Mouse (Mus musculus): ENCODE data around the gene Ly6g6f. TPM values are rescaled to one million over a fixed set of nuclear protein-coding genes. Genes with fewer than 3 reads are reported as not detected.
A peak's percentile ranks its signal among the peaks of the same experiment; 100 is the strongest.

Ly6g6f gene
- total RNA-seq, 2 experiments from 2014 or later = not detected

- no peak for DNase-seq
- intact Hi-C loops (cut with DNase I) = no loop called here
Observed at GRCm38 (mm10) chr17:35111774-35112173, 26.4 kb upstream of the Ly6g6f start.

DNA sequence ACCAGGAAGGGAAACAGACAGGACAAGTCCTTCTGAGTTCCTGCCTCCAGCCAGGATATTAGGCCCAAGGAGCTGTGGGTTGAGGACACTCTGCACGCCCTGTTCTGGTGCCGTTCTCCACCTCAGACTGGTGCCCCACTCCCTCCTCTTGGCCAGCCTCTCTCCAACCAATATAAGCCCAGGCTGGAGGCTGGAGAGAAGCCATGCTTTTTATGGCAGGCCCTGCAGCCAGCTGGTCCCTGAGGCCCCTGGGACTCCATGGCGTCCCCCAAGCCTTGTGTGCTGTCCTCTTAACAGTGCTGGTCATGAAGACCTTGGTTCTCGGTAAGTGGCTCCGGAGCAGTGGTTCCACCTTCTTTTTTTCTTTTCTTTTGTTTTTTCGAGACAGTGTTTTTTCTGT, 22.7 kb upstream of the Ly6g6f start, which contains the start of gene Ly6g5c:
Gene Ly6g5c (plus strand): TSS at position 183 of the 400 bp plus-strand sequence.
- DNase-seq = no peak
- intact Hi-C loops (cut with DNase I) = no loop called here

- DNase-seq = no peak
- intact Hi-C loops (cut with DNase I) = loop anchor here (1.0 kb wide), 1 partner anchor 85 kb away; no protein-coding TSS in a partner anchor
Observed at GRCm38 (mm10) chr17:35106522-35106921, 21.1 kb upstream of the Ly6g6f start.

DNA sequence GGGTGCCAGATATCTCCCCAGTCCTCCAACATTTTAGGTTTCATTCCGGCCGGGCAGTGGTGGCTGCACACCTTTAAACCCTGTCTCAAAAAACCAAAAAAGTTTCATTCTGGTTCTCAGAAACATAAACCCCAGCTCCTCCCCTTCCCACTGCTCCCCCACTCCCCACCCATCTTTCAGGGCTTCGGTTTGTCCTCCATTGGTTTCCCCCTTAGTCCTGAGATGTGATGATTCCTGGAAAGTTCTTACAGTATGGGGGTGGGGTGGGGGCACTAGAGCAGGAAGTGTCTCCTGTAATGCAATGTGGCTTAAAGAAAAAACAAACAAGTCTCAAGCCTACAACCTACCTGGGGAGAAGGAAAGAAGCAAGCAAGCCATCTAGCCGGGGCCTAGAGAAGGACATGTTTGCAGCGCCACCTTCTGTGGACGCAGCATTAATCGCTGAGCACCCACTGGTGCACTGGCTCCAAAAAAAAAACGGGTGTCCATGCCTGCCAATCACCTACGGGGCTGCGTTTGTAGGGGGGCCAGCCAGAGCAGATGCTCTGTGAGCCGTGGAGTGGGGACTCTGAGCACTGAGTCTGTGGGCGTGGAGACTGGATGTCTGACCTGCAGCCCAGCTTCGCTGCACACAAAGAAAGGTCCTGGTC, 20.5 kb upstream of the Ly6g6f start:
- intact Hi-C loops (cut with DNase I) = loop anchor here (1.0 kb wide), 1 partner anchor 85 kb away; no protein-coding TSS in a partner anchor
- DNase-seq = peak in 1 of 2 experiments; percentile 27

- intact Hi-C loops (cut with DNase I) = no loop called here
- no peak for DNase-seq
Observed at GRCm38 (mm10) chr17:35104754-35105153, 19.3 kb upstream of the Ly6g6f start.

DNA sequence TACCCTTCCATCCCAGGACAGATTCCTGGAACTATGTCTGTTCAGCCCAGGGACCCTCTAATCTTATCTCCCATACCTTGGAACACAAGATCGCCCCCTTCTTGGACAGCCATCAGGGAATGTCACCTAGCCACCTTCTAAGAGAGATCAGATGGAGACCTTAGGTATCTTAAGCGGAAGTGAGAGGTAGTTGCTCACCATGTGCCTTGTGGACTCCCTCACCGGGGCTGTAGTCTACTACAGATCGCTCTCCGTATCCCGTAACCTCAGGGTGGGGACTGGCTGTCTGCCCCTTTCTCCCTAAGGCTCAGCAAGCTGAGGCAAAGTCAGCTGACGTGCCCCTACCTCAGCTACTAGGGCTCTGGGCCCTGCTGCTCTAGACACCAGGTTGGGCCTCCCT, 18.7 kb upstream of the Ly6g6f start:
- no peak for DNase-seq
- intact Hi-C loops (cut with DNase I) = no loop called here

- DNase-seq = no peak
- intact Hi-C loops (cut with DNase I) = no loop called here
Observed at GRCm38 (mm10) chr17:35103221-35103690, 17.8 kb upstream of the Ly6g6f start.

- DNase-seq = no peak
- intact Hi-C loops (cut with DNase I) = no loop called here
Observed at GRCm38 (mm10) chr17:35102299-35102698, 16.9 kb upstream of the Ly6g6f start.

GRCm38 (mm10) chr17:35101161-35101560, 15.8 kb upstream of the Ly6g6f start:
- intact Hi-C loops (cut with DNase I) = no loop called here
- no peak for DNase-seq

DNA sequence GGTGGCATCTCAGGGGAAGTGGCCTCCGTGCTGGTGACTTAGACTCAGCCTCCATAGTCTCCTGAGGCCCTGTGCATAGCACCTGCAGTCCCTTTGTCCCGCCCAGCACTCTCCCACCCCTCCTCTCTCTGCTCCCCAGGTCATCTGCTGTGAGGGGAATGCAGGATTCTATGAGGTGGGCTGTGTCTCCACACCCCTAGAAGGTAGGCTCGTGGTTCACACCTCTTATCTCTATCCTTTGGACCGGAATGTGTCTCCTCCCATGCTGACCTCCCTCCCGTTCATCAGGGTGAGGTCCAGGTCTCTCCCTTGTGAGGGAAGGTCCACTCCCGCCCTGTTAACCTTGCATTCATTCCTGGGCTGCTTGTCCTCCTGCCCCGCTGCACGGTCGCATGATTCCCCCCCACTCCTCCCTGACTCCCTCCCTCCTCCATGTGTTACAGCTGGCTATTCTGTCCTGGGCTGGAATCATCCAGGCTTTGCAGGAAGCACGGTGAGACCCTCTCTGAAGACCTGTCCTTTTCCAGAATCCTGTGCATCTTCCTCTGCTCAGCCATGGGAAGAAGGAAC, 14.9 kb upstream of the Ly6g6f start:
- intact Hi-C loops (cut with DNase I) = no loop called here
- no peak for DNase-seq

DNA sequence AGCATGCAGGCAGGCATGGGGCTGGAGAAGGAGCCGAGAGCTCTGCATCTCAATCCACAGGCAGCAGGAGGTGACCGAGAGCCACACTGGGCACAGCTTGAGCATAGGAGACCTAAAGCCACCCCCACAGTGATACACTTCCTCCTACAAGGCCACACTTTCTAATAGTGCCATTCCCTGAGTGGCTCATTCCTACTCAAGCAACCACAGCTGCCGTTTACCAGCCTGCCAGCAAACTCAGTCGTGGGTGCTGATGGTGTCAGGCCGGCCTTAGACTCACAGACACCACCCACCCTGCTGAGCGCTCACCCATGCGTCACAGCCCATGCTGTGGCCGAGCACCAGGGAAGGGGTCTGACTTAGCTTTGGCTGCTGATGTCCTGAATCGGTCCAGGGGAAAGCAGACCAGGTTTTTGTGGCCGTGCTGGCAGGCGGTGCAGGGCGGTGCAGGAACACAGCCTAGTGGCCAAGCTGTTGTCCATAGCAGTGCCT, 11.8 kb upstream of the Ly6g6f start:
- no peak for DNase-seq
- intact Hi-C loops (cut with DNase I) = no loop called here

- DNase-seq = no peak
- intact Hi-C loops (cut with DNase I) = no loop called here
Observed at GRCm38 (mm10) chr17:35096597-35096996, 11.2 kb upstream of the Ly6g6f start.

DNA sequence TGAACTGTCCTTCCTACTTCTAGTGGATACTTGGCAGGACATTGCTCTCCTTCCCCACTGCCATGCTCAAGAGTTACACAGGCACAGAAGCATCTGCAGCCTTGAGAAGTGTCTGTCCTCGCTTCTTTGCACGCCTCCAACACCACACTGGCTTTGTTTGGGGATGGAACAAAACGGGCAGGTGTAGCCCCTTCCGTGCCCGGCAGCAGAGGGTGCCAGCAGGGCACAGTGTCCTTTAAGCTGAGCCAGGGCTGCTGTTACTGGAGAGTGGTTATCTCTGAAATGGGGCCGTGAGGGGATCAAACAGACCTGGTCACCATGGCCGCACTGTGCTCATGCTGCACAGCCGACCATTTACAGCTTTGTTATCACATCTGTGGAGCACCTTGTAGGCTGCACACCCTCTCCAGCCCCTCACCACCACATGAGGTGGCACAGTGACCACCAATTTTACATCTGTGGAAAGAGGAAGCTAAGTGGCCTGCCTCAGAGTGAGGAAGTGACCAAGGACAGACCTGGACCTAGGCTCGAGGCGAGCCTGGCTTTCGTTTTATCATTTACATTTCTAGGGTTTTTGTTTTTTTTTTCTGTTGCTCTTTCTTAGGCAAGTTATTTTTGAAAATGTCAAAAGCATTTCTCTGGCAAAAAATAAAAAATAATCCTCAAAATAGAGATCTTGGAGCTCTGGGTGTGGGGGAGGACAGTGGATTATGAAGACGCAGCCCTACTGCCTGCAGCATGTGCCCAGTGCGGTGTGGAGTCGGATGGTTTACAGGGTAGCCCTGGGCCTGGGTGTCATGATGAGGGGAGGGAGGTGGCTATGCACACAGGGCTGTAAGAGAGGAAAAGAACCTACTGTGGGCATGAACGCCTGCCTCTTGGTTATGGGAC, 9.3 kb upstream of the Ly6g6f start:
- intact Hi-C loops (cut with DNase I) = no loop called here
- DNase-seq = no peak

DNA sequence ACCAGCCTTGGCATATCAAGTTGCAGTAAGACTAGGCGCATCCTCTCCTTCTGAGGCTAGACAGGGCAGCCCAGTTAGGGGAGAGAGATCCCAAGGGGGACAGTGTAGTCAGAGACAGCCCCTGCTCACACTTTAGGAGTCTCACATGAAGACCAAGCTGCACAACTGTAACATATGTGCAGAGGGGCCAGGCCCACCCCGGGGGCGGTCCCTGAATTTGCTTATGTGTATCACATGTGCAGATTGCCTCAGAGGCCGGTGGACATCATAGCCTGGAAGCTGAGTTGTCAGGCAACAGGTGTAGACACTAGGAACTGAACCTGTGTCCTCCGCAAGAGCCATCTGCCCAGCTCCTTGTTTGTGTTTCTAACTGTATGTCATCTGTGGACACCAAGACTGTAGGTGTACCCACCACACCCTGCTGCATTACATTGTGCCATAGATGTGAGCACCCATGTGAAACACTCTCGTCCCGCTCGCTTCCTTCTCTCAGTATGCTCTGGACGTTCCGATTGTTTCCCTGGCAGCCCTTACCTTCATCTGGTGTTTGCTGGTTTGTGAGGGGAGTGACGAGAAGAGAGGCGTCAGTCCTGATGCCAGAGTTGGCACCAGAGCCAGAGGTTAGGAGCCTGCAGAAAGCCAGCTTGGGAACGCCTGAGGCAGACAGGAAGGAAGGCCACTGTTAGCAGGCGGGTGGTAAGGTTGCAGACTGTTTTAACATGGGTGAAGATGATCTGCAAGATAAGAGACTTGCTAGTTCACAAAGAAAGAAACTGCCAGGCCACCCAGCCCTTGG, 7.2 kb upstream of the Ly6g6f start:
- intact Hi-C loops (cut with DNase I) = no loop called here
- no peak for DNase-seq

DNA sequence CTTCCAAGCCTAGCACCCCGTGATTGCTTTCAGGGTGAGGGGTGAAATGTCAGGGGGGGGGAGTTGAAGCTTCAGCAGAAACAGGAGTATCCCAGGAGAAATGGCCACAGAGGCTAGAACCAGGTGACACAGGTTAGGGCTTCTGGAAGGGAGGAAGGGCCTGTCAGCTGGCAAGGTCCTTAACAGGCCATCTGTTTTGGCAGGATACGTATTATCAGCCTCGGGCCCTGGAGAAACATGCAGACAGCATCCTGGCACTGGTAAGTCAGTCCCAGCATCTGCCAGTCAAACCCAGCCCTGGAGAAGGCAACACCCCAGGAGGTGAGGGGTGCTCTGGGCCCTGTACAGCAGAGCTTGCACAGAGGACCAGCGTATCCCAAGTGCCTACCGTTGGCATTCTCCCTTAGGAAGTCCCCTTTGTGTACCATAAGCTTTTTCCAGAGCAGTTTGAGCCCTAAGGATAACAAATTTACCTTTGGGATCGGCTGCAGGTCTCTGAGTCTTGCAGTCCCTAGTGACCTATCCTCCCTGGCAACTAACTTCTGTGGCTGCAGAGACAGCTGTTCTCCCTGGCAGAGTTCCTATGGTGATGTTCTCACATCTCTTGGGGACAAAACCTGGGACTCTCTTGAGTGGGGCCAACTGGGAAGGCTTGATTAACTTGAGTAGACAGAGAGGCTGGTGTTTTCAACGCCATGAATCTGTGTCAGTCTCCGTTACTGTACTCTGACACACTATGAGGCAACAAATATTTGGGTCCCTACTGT, 4.9 kb upstream of the Ly6g6f start:
- intact Hi-C loops (cut with DNase I) = no loop called here
- peak in 1 of 2 experiments; percentile 43 for DNase-seq

- DNase-seq = peak; percentile 90 to 98
- intact Hi-C loops (cut with DNase I) = loop anchor here (2.0 kb wide), 1 partner anchor 68 kb away; no protein-coding TSS in a partner anchor
Observed at GRCm38 (mm10) chr17:35088825-35089644, 3.6 kb upstream of the Ly6g6f start, which contains the start of gene Abhd16a. Gene Abhd16a, plus strand, starts transcription at chr17:35089263.

GRCm38 (mm10) chr17:35088151-35088550, 2.7 kb upstream of the Ly6g6f start:
- intact Hi-C loops (cut with DNase I) = loop anchor here (2.0 kb wide), 1 partner anchor 67 kb away; no protein-coding TSS in a partner anchor
- no peak for DNase-seq

GRCm38 (mm10) chr17:35083929-35084497, 1.4 kb downstream of the Ly6g6f start:
- intact Hi-C loops (cut with DNase I) = no loop called here
- no peak for DNase-seq
